Mouse (Mus musculus) CH12.LX (cell line): ENCODE data around the gene Olfr94.

Source experiments
- CTCF ChIP-seq, 2 experiments: IDR thresholded peaks in 1 of 2; conservative IDR thresholded peaks in 1 of 2; 2 replicates each; pipeline ENCODE4 v1.5.1; 2011 to 2012; ENCODE audit warnings: low read depth in 2 of 2, low read length in 2 of 2, improper control_type of control experiment in 1 of 2, inconsistent platforms in 1 of 2, mild to moderate bottlenecking in 1 of 2, moderate library complexity in 1 of 2
- EP300 ChIP-seq: IDR thresholded peaks from 2 replicates; pipeline ENCODE4 v1.6.1; 2011; ENCODE audit warnings: low read length, improper control_type of control experiment
- ETS1 ChIP-seq: conservative IDR thresholded peaks from 2 replicates; pipeline ENCODE4 v1.6.1; 2012; ENCODE audit warnings: low read depth, mild to moderate bottlenecking, inconsistent platforms, low read length, improper control_type of control experiment, moderate library complexity
- GABPA ChIP-seq: IDR thresholded peaks from 2 replicates; pipeline ENCODE4 v1.6.1; 2012; ENCODE audit warnings: low read depth, low read length, improper control_type of control experiment, inconsistent platforms; ENCODE audit not compliant: insufficient replicate concordance
- KAT2A ChIP-seq: IDR thresholded peaks from 2 replicates; pipeline ENCODE4 v1.6.1; 2012; ENCODE audit warnings: low read length, improper control_type of control experiment, inconsistent platforms; ENCODE audit not compliant: insufficient replicate concordance
- MEF2A ChIP-seq: IDR thresholded peaks from 2 replicates; pipeline ENCODE4 v1.6.1; 2014; ENCODE audit warnings: low read depth, mild to moderate bottlenecking, inconsistent platforms, low read length, improper control_type of control experiment, borderline replicate concordance
- MYC ChIP-seq: IDR thresholded peaks from 2 replicates; pipeline ENCODE4 v1.6.1; 2011; ENCODE audit warnings: low read depth, mild to moderate bottlenecking, improper control_type of control experiment, low read length
- POLR2A ChIP-seq: IDR thresholded peaks from 2 replicates; pipeline ENCODE4 v1.6.1; 2011; ENCODE audit warnings: low read depth, mild to moderate bottlenecking, improper control_type of control experiment, low read length
- POLR2AphosphoS2 ChIP-seq: IDR thresholded peaks from 2 replicates; pipeline ENCODE4 v1.6.1; 2011; ENCODE audit warnings: low read depth, low read length, improper control_type of control experiment
- SIN3A ChIP-seq: IDR thresholded peaks from 2 replicates; pipeline ENCODE4 v1.6.1; 2012; ENCODE audit warnings: low read length, improper control_type of control experiment, inconsistent platforms
- TBP ChIP-seq: conservative IDR thresholded peaks from 2 replicates; pipeline ENCODE4 v1.6.1; 2011; ENCODE audit warnings: low read depth, low read length, improper control_type of control experiment
- ZC3H11A ChIP-seq: IDR thresholded peaks from 2 replicates; pipeline ENCODE4 v1.6.1; 2012; ENCODE audit warnings: low read depth, mild to moderate bottlenecking, inconsistent platforms, low read length, improper control_type of control experiment
- ZKSCAN1 ChIP-seq: IDR thresholded peaks from 2 replicates; pipeline ENCODE4 v1.6.1; 2012; ENCODE audit warnings: low read depth, inconsistent platforms, low read length, improper control_type of control experiment, borderline replicate concordance

DNA sequence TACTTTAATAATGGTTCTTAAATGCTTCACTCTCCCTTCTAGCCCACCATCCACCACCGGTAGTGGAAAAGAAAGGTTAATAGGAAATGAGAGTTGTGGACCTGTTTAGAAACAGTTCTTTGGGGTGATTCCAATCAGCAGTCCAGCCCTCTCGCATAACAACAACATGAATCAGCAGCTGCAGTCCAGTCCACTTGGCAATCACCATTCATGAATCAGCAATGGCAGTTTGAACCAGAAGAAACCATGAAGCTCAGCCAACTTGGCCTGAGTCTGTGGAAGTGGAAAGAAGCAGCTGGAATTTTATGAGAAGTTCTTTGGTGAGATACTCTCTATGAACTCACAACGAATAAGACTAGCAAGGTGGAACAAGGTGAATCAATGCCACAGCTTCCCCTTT is 17.7 kb upstream of the Olfr94 start:
- TF ChIP-seq CTCF (conservative IDR thresholded peaks at IDR 0.05 in 1 of 2, IDR thresholded peaks at IDR 0.05 in 1 of 2; ENCODE audit: low read depth in 2 of 2, low read length in 2 of 2) = no peak
- no peak for TF ChIP-seq POLR2A
- no peak for TF ChIP-seq MEF2A
- no peak for TF ChIP-seq ZKSCAN1
- no peak for TF ChIP-seq ETS1
- no peak for TF ChIP-seq KAT2A
- TF ChIP-seq TBP = no peak
- TF ChIP-seq EP300 = no peak
- no peak for TF ChIP-seq SIN3A
- TF ChIP-seq GABPA = no peak
- no peak for TF ChIP-seq MYC
- no peak for TF ChIP-seq POLR2AphosphoS2
- no peak for TF ChIP-seq ZC3H11A
